Mouse (Mus musculus) neural tube, embryonic 11.5 days (tissue): ENCODE results near the gene Sept9. TPM values are rescaled to one million over a fixed set of nuclear protein-coding genes. Genes with fewer than 3 reads are reported as not detected.

ENCODE experiments used
- ATAC-seq: fragments of 200-750 bp; cut with Nextera tagmentation; 2 replicates; pipeline ENCODE4 v1.8.0; 2017; ENCODE audit warnings: moderate number of reproducible peaks, mild to moderate bottlenecking, moderate TSS enrichment, moderate library complexity; ENCODE audit not compliant: insufficient read depth, low FRiP score, low TSS enrichment
- DNase-seq: peaks from one replicate; pipeline ENCODE4 v3.0.0-alpha.2; 2015; ENCODE audit warnings: low spot score
- H3K27ac ChIP-seq: fragments of 300-500 bp; sonication (generic); 2 replicates; pipeline ENCODE4 v1.5.1; 2014; ENCODE audit warnings: low read depth, mild to moderate bottlenecking, low read length
- H3K27me3 ChIP-seq: fragments of 300-500 bp; sonication (generic); 2 replicates; pipeline ENCODE4 v1.6.1; 2014; ENCODE audit warnings: mild to moderate bottlenecking, low read length, mixed read lengths; ENCODE audit not compliant: control insufficient read depth, insufficient read depth
- H3K36me3 ChIP-seq: fragments of 300-500 bp; sonication (generic); 2 replicates; pipeline ENCODE4 v1.6.1; 2014; ENCODE audit warnings: mild to moderate bottlenecking, low read length, moderate library complexity, mixed read lengths; ENCODE audit not compliant: control insufficient read depth, insufficient read depth
- H3K4me1 ChIP-seq: fragments of 300-500 bp; sonication (generic); 2 replicates; pipeline ENCODE4 v1.6.1; 2014; ENCODE audit warnings: low read length, mixed read lengths; ENCODE audit not compliant: control insufficient read depth, insufficient read depth
- H3K4me2 ChIP-seq: fragments of 300-500 bp; sonication (generic); 2 replicates; pipeline ENCODE4 v1.6.1; 2014; ENCODE audit warnings: low read depth, mild to moderate bottlenecking, moderate library complexity
- H3K4me3 ChIP-seq: fragments of 300-500 bp; sonication (generic); 2 replicates; pipeline ENCODE4 v1.5.1; 2014; ENCODE audit warnings: low read depth, low read length
- H3K9ac ChIP-seq: fragments of 300-500 bp; sonication (generic); 2 replicates; pipeline ENCODE4 v1.6.1; 2014; ENCODE audit warnings: mild to moderate bottlenecking, low read length
- H3K9me3 ChIP-seq: fragments of 300-500 bp; sonication (generic); 2 replicates; pipeline ENCODE4 v1.6.1; 2016; ENCODE audit warnings: low read length; ENCODE audit not compliant: control insufficient read depth
- WGBS: fragments of 180-500 bp; shearing (Covaris S2); extraction: QIAGEN DNeasy Blood & Tissue Kit; methylation state at CpG from one replicate; pipeline ENCODE4 v1.1.7; 2014; 5-methylcytosine and 5-hydroxymethylcytosine counted together
- polyA plus RNA-seq: library from polyadenylated mRNA; unstranded; fragments of >200 nt; fragmentation: Nextera tagmentation; extraction: Ambion mirVana; gene quantifications from 2 replicates; pipeline ENCODE4 v1.2.1, GENCODE M21; 2014

Gene Sept9
- polyA plus RNA-seq, 1 experiment from 2014 or later, result 183 TPM

DNA sequence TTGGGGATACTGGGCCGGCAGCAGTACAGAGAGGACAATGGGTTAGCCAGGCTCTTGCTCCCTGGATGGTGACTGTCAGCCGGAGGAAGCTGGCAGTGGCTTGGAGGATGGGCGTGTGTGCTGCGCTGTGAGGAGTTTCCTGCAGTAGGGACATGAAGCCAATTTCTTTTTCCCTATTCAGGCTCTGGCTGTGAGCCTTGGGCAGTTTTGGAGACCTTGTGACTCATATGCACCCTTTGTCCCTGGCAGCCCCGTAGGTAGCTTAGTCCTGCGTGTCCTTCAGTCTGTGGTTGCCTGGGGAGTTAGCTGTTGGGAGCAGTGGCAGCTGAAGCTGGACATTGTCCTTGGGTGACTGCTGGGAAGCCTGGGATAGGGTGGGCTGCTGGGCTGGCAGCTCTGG is 76.5 kb downstream of the Sept9 start:
- Histone ChIP-seq H3K9me3 (no peaks in the 10 kb centered on the region), H3K36me3 (no peaks in the 10 kb centered on the region; the same call in 1 of the 2 replicates), H3K27me3 (no peaks in the 10 kb centered on the region), H3K4me1 (peaks cover 47% of the 10 kb centered on the region), H3K27ac (0 out of 2 replicates have a peak overlapping the region, but pooled peaks have one; percentile 44), H3K9ac (no peak overlapping the region), H3K4me2 (no peak overlapping the region), H3K4me3 (no peak overlapping the region)
- no peak for DNase-seq
- ATAC-seq, result no peak
- WGBS, result 45% methylated on average over 6 of the region's 6 CpGs

DNA sequence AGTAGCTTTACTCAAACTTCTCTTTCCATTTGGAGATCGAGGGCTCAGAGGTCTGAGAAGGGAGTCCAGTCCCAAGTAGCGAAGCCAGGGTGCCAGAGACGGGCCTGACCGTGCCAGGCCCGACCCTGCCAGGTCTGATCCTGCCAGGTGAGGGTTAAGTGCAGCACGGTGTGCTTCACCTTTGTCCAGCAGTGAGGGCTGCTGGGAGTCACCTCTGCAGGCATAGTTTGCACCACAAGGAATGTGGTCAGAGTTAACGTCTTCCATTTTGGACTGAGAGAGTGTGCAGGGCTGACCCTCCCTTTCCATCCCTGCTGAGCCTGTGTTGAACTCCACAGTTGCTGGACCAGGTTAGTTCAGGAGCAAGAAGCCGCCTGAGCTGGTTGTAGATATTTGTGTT is 77.5 kb downstream of the Sept9 start:
- Histone ChIP-seq H3K27me3 (no peaks in the 10 kb centered on the region), H3K9me3 (no peaks in the 10 kb centered on the region), H3K4me2 (no peak overlapping the region), H3K27ac (no peak overlapping the region), H3K4me1 (peaks cover 57% of the 10 kb centered on the region), H3K9ac (no peak overlapping the region), H3K36me3 (no peaks in the 10 kb centered on the region; the same call in 1 of the 2 replicates), H3K4me3 (no peak overlapping the region)
- DNase-seq (no peak), ATAC-seq (no peak)
- WGBS, result 76% methylated on average over 8 of the region's 8 CpGs

DNA sequence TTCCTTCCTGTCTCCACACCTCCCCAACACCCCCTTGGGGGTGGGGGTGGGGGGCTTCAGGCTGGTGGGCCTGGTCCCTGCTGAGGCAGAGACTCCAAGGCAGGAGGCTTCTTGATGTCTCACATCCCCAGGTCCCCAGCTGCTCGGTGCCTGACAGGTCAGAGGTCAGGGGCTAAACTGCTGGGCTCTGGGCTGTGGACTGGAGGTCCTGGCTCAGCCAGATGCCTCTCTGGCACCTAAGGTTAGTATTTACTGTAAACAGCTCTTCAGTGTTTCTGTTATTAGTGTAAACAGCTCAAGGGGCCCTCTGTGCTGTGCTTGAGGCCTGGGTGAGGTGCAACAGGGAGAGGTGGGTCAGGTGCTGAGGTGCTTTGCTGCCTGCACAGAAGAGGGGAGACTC is 78.7 kb downstream of the Sept9 start:
- ATAC-seq, result no peak
- Histone ChIP-seq H3K4me3 (no peak overlapping the region), H3K9ac (no peak overlapping the region), H3K27me3 (no peaks in the 10 kb centered on the region), H3K27ac (peak overlapping the region; percentile 62; the same call in 1 of the 2 replicates), H3K9me3 (no peaks in the 10 kb centered on the region), H3K4me1 (peaks cover 65% of the 10 kb centered on the region), H3K4me2 (no peak overlapping the region), H3K36me3 (no peaks in the 10 kb centered on the region; the same call in 1 of the 2 replicates)
- no peak for DNase-seq
- WGBS, result 15% methylated on average over 1 of the region's 1 CpGs

DNA sequence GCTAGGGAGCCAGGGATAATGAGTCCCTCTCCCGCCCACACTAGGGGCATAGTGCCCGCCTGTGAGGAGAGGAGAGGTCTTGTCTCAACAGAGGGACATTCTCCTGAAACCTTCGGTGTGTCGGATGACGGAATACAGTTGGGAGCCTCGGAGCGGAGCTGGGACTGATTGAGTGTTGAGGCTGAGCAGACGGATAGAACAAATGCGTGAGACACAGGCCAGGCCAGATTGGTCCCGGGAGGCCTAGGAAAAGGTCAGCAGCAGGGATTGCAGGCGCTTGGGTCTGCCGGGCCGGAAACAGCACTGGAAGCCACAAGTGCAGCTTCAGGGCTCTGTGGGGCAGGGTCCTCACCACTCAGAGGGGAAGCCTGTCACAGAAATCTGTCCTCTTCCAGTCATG is 79.1 kb downstream of the Sept9 start:
- H3K27me3 ChIP-seq, result no peaks in the 10 kb centered on the region
- H3K4me1 ChIP-seq, result peaks cover 68% of the 10 kb centered on the region
- DNase-seq (peak; percentile 35), ATAC-seq (no peak)
- H3K9me3 ChIP-seq, result no peaks in the 10 kb centered on the region
- no peaks in the 10 kb centered on the region; the same call in 1 of the 2 replicates for H3K36me3 ChIP-seq
- peak overlapping the region; percentile 62; the same call in 1 of the 2 replicates for H3K27ac ChIP-seq
- no peak overlapping the region for H3K9ac ChIP-seq
- H3K4me3 ChIP-seq, result no peak overlapping the region
- WGBS, result 40% methylated on average over 13 of the region's 13 CpGs
- no peak overlapping the region for H3K4me2 ChIP-seq

DNA sequence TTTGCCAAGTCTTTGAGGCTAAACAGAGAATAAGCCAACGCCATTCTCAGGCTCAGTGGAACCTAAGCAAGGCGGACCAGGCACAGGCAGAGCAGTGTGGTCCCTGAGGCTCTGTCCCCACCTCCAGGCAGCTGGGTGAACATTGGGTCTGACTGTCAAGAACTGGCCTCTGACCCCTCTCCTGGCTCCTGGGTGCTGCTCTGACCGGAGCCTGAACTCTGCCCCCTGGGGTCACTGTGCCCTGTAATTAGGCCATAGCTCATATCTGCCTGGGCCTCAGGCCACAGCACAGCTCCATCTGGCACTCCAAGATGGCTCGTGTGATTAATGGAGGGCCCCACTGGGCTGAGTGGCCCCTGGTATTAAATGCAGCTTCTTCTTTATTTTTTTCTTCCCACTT is 80.5 kb downstream of the Sept9 start:
- no peak overlapping the region for H3K27ac ChIP-seq

DNA sequence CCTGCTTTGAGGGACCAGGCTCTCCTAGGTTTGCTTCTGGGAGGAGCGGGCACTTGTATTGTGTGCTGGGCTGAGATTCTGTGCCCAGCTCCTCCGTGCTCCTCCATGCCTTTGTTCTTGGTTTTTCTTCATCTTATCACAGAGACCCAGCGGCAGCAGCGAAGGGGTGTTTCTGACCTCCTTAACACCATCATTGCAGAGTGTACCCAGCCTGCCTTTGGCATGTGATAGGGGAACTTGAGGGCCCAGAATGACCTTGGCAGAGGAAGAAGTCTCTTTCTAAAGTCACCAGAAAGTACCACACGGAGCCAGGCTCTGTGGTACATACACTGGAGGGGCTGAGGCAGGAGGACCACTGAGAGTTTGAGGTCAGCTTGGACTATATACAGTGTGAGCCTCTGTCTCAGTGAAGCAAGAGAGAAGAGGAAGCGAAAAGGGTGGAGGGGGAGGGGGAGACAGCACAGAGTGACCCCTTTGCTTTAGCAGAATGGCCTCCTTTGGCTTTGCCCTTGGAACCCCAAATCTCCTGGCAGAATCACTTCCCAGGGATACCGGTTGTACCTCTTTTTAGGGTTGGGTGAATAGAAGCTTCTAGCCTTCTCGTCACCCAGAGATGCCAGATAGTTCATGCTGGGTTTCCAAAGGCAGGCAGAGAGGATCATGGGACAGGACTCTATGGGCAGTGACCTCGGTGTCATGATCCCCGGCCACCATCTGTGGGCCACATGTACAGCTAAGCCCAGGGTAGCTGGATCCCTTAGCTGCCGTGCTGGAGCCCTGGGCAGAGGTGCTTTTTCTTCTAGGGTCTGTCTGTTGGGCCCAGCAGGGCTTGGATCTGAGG is 83.8 kb downstream of the Sept9 start:
- H3K4me3 ChIP-seq, result no peak overlapping the region
- H3K4me1 ChIP-seq, result peaks cover 68% of the 10 kb centered on the region
- H3K27ac ChIP-seq, result 0 out of 2 replicates have a peak overlapping the region, but pooled peaks have one; percentile 20
- H3K4me2 ChIP-seq, result no peak overlapping the region
- 72% methylated on average over 11 of the region's 11 CpGs for WGBS
- no peak overlapping the region for H3K9ac ChIP-seq
- ATAC-seq (no peak), DNase-seq (no peak)
- H3K9me3 ChIP-seq, result no peaks in the 10 kb centered on the region
- no peaks in the 10 kb centered on the region; the same call in 1 of the 2 replicates for H3K36me3 ChIP-seq
- H3K27me3 ChIP-seq, result no peaks in the 10 kb centered on the region

More for the DNA sequence above, 80.5 kb downstream of the Sept9 start:
- Histone ChIP-seq H3K4me2 (no peak overlapping the region), H3K36me3 (no peaks in the 10 kb centered on the region; the same call in 1 of the 2 replicates), H3K27me3 (no peaks in the 10 kb centered on the region), H3K4me1 (peaks cover 74% of the 10 kb centered on the region), H3K9me3 (no peaks in the 10 kb centered on the region), H3K9ac (no peak overlapping the region), H3K4me3 (no peak overlapping the region)
- DNase-seq (peak; percentile 46), ATAC-seq (no peak)
- WGBS, result 33% methylated on average over 4 of the region's 4 CpGs

DNA sequence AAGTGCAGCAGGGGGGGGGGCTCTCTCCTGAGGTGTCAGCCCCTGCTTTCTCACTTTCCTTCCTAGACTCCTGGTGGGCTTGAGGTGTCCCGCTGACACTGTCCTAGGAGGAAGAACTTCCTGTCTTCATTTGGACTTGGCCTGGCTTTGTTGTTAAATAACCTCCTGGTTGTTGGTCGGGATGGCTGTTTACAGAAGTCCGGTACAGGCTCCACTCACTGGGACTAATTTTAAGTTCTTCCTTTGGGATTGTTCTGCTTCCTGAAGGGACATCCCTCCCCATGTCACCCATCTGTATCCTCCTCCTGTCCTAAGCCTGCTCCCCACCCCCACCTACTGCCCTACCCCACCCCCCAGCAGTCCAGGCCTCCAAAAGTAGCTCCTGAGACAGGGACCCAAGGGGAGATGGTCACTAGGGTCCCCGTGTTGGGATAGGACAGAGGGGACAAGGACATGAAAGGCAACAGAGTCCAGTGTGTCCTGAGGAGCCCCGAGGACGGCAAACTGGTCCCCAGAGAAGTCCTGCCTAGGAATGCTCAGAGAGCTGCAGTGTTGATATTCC is 84.5 kb downstream of the Sept9 start:
- H3K4me1 ChIP-seq, result peaks cover 61% of the 10 kb centered on the region
- no peak for ATAC-seq
- no peaks in the 10 kb centered on the region for H3K9me3 ChIP-seq
- H3K36me3 ChIP-seq, result no peaks in the 10 kb centered on the region
- no peaks in the 10 kb centered on the region for H3K27me3 ChIP-seq
- peak overlapping the region; percentile 20; the same call in 1 of the 2 replicates for H3K27ac ChIP-seq
- 52% methylated on average over 6 of the region's 6 CpGs for WGBS
- no peak overlapping the region for H3K4me3 ChIP-seq
- H3K4me2 ChIP-seq, result no peak overlapping the region
- no peak for DNase-seq
- no peak overlapping the region for H3K9ac ChIP-seq

DNA sequence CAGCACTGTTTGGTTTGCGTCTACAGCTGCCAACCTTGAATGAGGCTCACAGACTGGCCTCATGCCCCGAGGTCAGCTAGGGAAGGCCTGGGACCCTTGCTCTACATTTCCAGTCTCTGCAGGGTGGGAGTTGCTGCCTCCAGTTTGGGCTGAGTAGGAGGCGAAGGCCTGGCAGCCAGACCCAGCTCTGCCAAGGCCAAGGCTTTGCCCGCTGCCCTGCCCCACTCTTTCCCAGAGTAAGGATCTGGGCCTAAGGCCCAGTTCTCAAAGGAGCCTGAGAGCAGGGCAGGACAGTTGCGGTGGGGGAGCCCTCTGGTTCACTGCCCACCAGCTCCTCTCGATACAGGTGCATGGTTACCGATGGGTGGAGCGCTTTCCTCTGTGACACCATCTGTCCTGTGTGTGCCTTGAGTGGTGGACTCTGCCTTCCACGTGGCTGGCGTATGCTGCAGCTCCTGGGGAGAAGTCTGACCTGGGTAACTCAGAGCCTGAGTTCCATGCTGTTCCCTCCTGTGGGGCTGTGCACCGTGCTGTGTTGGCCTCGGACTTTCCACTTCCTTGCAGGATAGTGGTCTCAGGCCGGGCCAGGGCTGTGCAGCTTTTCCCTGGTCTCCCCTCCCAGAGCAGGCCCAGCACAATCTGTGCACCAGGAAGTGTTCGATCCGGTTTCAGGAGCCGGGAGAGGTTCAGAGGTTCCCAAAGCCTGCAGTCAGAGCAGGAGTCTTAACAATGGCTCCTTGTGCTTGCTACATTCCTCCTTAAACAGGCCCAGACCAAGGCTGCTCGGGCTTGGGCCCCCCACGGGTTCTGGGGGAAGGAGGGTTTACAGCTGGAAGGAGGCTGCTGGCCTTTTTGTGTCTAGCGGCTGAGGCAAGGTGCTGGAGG is 85.5 kb downstream of the Sept9 start:
- ATAC-seq (no peak), DNase-seq (peak; percentile 73)
- H3K4me2 ChIP-seq, result no peak overlapping the region
- H3K4me1 ChIP-seq, result peaks cover 53% of the 10 kb centered on the region
- H3K36me3 ChIP-seq, result no peaks in the 10 kb centered on the region
- H3K9me3 ChIP-seq, result no peaks in the 10 kb centered on the region
- peak overlapping the region; percentile 69 for H3K27ac ChIP-seq
- H3K4me3 ChIP-seq, result no peak overlapping the region
- H3K9ac ChIP-seq, result 0 out of 2 replicates have a peak overlapping the region, but pooled peaks have one; percentile 8
- no peaks in the 10 kb centered on the region for H3K27me3 ChIP-seq
- 37% methylated on average over 19 of the region's 19 CpGs for WGBS
